Mouse (Mus musculus) ovary, postnatal 14 days (tissue): ENCODE data around the gene Tbcd.

Experiments
- DNase-seq: peaks from one replicate; pipeline ENCODE4 v3.0.0; 2022; ENCODE audit warnings: low spot score

Gene Tbcd

DNA sequence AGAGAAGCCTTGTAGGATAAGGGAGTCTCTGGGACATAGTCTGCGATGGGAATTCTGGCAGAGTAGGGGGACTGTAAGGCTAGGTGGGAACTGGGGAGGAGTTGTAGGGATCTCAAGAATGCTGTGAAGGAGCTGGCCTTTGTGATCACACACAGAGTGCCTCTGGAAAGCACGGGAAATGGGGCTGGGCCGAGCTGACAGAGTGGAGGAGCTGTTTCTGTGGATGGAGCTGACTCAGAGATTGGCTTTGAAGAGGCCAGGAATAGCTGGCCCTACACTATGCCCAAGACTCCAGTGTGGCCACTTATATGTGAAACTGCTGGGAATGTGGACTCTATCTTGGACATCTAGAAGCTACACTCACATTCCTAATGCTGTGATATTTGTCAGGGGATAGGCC is 84.8 kb downstream of the Tbcd start:
- DNase-seq: no peak

DNA sequence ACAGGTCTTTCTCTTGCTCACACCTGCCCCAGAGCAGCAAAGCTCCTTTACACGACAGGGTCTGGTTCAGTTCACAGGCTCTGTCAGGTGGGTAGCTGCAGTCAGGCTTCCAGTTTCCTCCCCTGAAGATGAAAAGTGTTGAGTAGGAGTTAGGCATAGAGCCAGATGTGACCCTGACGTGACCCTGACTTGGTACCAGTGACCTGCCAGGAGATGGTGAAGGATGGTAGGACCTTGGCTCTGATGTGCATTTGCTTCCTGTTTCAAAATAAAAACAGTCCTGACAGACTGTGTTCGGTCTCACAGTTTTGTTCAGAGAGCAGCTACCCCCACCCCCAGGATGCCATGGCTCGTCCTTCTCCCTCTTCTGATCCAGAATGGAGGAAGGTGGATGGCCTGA is 90.7 kb downstream of the Tbcd start:
- DNase-seq: no peak

DNA sequence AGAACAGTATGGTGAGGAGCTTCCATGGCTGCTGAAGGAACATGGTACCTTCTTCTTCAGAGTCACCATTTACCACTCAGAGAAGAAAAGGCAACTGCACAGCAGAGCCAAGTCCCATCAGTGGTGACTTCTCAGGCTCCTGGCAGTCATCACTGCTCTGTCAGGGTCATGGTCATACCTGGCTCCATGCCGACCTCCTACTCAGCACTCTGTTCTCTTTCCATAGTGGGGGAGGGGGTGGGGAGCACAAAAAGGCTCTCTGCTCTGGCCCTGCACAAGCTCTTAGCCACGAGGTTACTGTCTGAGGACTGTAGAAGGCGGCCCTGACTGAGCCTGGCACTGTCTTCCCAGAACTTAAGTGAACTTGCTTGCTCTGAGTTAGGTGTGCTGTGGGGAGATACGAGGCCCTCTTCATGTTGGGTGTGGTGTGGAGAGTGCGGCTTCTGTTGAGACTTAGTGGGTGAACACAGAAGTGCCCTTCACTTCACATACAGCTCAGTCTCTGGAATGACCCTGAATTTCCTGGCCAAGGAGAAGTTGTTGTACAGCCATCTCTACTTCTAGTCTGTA is 91.6 kb downstream of the Tbcd start:
- DNase-seq: no peak

DNA sequence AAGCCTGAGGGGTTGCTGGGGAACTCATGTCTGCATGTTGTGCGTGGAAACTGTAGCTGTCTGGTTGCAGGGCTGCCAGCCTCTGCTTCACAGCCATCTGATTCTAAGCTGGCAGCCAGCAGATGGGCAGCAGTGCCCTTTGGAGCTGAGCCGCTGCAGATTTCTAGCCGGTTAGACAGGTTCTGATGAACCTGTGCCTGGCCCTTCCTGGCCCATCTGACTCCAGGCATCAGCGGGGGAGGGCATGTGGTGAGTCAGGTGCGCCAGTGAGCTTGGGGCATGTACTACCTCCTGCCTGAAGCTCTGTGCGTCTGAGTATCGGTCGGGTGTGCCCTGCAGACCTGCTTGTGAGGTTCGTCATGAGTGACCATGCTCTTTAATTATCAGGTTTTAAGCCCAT is 92.2 kb downstream of the Tbcd start:
- DNase-seq: no peak

DNA sequence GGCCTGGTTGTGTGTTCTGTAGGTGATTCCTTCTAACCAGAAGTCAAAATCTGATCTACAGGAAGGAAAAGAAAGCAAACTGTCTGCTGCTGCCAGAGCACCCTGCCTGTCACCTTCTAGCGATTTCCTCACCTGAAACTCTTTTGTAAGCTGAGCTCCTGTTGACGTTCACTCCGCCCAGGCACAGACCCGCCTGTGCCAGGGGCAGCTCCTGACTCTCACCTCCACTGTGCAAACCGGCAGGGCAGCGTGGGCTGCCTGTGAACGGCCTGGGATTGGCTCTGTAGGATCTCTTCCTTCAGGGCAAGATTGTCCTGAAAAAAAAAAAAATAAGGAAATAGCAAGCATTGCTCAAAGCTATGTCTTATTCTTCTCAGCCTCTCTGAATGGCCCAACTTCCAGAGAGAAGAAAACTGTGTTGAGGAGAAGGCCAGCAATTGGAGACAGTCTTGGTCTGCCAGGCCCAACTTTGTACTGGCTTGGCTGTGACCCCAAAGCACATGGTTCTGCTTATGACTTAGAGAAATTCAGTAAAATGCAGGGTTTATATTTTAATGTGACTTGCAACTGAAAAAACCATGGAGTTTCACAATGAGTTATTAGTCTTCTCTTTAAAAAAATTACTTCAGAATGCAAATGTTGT is 93.1 kb downstream of the Tbcd start:
- no peak for DNase-seq

DNA sequence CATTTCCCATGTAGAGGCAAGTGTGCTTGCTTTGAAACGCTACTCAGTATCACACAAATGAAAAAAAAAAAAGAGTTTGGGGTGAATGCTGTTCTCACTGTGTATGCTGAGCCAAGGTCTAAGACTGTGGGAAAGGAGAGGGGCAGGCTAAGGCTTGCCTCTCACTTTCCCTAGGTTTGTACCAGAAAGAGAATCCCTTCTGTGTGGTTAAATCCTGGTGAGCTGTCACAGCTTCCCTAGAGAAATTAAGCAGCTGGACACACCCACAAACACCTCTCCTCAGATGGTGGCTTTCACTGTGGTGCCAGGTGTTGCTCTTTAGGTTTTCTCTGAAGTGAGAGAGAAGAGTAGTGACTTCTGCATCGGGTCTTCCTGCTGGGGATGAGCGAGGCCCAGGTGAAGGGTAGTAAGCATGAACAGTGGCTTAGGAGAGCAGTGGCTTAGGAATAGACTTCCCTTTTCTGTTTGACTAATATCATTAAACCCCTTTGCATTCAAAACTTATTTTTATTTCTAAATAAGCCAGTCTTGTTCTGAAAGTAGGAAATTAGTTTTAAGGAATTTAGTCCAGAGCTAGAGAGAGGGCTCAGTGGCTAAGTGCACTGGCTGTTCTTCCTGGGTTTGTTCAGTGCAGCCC is 93.8 kb downstream of the Tbcd start:
- no peak for DNase-seq

DNA sequence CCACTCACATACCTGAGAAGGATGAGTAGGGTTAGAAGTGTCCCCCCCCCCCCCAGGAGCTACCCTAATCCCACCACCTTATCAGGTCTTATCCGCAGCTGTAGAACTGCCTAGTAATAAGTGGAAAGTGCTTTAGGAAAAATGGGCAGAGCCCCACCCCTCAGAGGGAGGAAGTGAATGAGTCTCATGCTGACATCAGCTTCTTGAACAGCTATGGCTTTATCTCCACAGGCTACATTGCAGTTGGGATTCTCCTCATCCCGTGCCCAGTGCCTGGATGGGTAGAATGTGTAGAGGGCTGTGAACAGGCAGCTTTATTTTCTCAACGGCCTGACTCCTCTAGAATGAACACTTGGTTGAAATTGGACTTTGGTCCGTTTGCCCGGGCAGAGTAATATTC is 95.5 kb downstream of the Tbcd start:
- no peak for DNase-seq

DNA sequence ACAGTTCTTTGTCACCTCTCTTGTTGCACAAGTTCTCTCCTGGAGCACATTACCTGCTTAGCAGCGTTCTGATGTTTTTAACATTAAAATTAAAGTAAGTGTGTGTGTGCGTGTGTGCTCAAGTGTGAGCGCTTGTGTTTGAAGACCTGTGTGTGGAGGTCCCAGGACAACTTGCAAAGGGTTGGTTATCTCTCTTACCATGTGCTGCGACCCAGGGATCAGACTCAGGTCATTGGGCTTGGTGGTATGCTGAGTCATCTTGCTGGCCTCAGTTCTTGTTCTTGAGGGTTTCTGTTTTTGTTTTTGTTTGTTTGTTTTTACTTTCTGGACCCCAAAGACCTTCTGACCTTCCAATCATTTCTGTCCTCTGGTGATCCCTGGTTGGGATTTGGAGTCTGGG is 96.2 kb downstream of the Tbcd start:
- DNase-seq: no peak

DNA sequence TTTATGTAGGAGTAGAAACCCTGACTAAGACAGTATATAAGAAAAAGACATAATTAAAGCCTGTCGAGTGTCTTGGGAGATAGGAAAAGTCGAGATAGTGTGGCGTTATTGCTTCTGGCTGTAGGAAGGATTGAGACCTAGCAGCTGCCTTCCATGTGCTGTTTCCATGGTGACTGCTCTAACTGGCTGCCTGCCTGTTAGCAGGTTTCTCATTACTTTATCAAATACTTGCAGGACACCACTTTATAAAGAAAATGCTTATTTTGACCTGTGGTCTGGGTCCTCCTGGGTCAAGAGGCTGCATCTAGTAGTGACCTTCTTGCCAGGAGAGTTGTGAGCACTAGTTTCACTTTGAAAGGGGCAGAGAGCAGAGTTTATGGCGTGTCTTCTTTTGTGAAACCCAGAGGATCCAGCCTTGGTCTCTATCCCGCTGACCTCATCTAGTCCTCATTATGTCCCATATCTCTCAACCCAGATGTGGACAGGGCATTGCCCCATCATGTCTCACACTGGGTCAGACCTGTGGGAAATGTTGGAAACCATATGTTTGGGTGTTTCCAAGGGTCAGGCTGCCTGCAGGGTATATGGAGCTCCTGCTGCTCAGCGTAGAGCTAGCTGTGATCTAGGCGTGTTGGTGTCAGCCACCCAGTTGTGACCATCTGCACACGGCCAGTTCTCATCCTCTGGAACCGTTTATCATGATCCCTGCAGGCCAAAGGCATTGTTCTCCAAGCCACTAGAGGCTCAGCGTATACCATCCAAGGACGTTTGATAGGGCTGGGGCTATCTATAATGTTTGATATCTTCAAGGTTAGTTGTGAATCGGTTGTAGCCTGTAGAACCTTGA is 97.5 kb downstream of the Tbcd start:
- no peak for DNase-seq

DNA sequence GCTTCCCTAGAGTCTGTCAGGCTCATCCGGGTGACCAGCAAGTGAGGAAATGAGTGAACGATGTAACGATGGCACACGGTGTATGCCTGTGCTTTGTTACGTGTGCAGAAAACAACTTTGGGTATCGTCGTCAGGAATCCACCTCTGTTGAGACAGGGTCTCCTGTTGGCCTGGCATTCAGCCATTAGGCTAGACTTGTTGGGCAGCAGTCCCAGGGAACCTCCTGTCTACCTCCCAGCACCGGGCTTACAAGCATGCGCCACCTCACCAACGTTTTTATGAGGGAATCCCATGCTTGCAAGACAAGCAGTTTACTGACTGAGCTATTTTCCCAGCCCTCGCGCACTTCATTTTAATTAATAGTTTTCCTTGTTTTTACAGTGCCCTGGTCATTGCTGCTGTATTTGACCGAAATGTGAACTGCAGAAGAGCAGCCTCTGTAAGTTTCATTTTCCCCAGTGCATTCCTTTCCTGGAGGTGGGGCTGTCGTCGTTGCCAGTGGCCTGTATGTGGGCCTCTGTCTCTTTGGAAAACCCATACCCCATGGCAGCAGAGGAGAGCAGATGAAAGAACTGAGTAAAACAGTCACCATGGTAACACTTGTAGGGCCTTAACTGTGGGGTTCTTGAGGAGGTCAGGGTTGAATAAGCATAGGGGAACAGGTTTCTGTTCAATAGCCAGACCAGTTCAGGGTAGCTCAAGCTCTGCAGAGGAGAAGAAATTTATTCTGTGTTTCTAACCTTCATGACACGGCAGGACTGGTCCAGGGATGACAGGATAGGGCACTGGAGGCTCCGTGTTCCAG is 98.3 kb downstream of the Tbcd start:
- no peak for DNase-seq

DNA sequence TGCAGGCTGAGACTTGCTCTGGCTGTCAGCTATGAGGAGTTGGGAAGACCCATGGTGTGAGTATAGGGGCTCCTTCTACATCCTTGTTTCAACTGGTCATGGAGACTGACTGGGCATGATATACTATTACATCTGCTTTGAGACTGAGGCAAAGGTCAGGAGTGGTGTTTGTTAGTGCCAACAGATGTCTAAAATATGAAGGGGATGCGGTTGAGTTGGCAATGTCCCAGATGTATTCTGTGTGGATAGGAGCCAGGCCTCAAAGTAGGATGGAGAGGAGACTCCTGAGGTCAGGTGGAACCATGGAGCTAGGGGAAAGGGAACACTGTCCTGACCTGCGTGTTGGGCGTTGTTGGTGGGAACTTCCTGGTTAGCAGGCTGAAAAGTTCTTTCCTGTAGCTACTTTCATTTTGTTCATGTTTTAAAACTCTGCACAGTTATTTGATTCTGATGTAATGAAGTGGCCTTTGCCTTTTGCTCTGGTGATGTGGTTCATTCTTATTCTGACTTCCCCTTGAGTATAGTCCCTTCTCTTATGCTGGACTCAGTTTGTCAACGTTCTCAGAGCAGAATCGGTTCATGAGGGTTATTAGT is 99.6 kb downstream of the Tbcd start:
- no peak for DNase-seq

DNA sequence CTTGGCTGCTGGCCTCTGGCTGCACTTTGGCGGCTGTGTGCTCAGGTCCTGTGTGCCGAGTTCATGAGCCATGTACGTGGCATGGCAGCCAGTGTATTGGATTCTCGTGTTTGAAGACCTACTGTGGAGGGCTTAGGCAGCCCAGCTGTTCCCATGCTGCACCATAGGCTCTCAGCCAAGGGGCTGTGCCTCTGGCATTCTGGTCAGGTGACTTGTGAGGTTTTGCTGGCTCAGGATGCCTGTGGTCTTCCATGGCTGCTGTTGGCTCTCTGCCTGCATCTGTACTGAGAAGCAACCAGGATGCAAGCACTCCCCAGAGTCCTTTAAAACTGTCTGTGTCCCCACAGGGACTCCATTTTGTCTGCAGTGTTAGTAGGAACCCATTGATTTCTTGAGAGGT is 100.4 kb downstream of the Tbcd start:
- no peak for DNase-seq

DNA sequence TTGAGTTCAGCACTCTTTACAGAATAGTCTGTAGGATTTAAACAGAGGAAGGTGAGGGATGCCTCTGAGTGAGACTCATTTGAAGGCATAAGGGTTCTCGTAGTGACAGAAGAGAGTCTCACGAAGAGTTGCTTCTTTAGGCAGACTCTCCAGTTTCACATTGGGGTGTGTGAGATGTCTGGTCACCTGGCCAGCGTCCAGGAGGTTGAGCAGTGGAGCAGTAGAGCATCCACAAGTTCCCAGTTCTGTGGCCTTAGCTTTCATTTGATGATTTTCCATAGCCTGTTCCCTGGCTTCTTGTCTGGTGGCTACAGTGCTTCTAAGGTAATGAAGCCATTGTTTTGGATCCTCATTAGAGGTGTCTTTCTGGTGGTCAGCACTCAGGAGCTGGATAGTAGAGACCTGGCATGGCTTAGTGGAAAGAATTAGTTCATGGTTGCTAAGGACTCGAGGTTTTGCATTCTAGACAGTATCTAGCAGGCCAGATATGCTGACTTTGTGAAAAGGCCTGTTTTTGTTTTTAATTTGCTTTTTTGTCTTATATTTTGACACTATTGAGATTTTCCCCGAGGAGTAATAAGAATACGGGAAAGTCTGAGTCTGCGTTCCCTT is 101.2 kb downstream of the Tbcd start:
- DNase-seq: no peak

DNA sequence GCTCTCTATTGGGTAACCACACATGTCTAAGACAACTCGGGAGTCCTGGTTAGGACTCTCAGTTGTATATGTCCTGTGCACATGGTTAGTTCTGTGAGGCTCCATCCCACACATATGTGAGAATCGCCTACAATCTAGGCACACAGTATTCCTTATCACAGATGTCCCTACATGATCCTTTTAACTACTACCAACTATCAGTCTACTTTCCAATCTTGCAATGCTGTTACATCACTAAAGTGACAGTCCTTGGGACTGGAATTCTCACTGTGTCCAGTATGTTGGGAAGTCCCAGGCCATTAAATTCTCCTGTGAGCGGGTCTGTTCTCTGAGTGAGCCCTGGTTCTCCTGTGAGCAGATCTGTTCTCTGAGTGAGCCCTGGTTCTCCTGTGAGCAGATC is 101.7 kb downstream of the Tbcd start:
- DNase-seq: no peak

DNA sequence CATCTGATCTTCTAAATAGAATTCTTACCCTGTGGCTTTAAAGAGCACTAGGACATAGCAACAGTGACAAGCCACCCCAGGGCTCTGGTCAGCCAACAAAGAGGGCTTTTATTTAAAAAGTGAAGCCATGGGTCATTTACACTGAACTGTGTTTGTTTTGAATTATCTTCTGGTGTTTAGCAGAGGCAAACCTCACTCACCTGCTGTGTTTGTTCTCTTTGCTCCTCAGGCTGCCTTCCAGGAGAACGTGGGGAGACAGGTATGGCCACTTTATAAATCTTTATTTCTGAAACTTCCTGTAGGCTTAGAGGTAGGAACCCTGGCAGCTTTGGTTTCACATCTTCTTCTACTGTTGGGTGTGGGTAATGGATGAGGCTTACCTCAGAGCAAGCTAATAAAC is 105.0 kb downstream of the Tbcd start:
- DNase-seq: no peak

DNA sequence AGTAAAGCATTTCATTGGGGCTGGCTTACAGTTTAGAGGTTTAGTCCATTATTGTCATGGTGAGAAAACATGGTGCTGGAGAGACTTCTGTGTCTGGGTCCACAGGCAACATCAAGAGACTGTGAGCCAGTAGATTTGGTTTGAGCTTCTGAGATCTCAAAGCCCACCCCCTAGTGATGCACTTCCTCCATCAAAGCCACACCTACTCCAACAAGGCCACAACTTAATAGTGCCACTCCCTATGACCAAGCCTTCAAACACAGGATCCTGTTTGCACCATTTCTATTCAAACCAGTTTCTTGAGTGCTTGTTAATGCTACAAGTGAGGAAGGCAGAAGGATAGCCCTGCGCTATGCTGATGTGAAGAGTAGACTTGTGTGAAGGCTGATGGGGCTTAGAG is 106.2 kb downstream of the Tbcd start:
- DNase-seq: no peak

DNA sequence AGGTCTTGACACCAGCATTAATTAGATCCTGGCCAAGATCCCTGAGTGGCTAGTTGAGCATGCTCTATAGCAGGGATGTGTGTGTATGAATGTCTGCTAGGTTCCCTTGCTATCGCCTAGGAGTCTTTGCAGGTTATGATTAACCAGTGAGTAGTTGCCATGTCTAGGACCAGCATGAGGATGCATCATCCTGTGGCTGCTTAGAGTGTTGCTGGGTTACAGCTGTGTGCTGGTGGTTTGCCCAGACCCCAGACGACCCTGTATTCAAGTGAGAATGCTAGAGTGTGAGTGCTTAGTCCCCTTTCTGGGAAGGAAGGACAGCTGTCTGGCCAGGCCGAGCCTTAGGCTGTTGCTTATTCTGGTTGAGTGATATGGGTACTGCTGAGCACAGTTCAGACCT is 106.8 kb downstream of the Tbcd start:
- no peak for DNase-seq

DNA sequence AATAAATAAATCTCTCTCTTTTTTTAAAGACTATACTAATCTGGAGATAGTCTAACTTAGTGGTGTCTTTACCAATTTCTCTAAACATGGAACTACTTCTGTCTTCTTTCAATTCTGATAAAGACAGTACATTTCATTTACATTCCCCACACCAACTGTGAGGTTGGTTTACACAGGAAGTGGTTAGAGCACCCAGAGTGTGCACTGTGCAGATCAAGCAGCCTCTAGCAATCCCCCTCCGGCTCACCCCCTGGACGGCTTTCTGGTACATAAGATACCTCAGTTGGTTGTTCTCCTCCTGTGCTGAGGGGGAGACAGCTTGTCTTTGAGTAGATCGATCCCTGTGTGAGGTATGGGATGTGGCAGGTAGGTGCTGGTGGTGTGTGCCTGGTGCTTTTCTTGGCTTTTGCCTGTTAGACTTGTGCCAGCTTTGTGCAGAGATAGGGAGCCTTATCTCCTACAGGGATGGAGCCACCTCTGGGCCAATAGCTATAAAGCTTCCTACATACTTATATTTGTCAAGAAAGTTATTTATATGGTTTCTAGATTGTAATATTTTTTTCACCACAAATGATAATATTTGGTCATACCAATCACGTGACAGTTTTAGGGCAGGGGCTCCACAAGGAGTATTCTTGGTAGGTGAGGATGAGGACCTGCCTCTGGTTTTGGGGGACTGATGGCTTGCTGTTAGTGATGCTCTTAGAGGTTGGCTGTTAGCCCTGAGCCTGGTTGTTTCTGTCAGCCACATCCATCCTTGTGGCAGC is 108.0 kb downstream of the Tbcd start:
- no peak for DNase-seq

DNA sequence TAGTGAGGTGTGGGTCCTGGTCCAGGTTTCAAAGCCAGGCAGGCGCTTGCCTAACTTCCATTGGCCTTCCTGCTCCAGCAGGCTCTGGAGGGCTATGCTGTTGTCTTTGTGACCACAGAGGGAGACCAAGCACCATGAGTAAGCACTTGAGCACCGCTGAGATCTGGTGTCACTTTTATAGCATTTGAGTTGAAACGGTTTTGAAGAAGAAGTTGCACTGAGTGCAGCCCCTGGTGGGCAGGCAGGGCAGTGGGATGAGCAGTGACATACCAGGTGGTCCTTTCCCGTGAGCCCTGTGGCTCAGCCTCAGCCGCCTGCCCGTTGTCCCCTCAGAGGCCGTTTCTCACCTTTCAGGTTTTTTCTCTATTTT is 108.5 kb downstream of the Tbcd start:
- DNase-seq: no peak

DNA sequence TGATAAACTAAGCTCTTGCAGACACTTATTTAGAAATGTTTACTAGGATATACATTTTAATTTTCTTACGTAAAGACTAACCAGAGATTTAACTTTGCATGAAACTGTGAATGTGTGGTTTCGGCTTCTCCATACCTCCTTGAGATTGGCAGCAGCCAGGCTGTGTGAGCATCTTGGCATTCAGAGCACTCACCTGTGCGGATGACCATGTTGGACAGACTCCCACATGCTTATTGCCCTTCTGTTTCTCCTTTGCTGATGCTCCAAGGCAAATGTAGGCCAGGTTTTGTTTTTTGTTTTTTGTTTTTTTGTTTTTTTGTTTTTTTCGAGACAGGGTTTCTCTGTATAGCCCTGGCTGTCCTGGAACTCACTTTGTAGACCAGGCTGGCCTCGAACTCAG is 111.6 kb downstream of the Tbcd start:
- no peak for DNase-seq

DNA sequence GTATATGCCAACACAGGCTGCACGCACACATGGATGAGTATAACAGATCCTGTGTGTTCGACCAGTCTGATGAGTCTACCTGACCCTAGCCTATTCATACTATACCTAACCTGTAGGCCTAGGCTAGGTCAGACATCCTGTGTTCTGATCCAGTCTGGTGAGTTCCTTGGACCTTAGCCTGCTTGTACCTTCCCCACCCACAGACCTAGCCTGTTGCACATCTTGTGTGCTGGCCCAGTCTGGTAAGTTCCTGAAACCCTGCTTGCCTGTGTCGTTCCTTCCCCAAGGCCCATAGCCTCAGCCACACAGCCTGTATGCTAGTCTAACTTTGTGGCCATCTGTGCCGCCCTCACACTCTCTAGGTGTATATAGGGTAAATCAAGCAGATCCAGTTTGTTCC is 112.5 kb downstream of the Tbcd start:
- DNase-seq: no peak
